Mouse (Mus musculus): Measurements from ENCODE around the gene Selenom.

Gene Selenom

GRCm38 (mm10) chr11:3548564-3549295, 34.2 kb downstream of the Selenom start:
- DNase-seq (ENCODE audit: low spot score in 2 of 2): no peak

GRCm38 (mm10) chr11:3549791-3550190, 35.3 kb downstream of the Selenom start:
- no peak for DNase-seq (ENCODE audit: low spot score in 2 of 2)

GRCm38 (mm10) chr11:3554976-3555375, 40.5 kb downstream of the Selenom start:
- DNase-seq (ENCODE audit: low spot score in 2 of 2): no peak

- no peak for DNase-seq (ENCODE audit: low spot score in 2 of 2)
Measured at GRCm38 (mm10) chr11:3557852-3558251, 43.4 kb downstream of the Selenom start.

GRCm38 (mm10) chr11:3560202-3560601, 45.7 kb downstream of the Selenom start:
- DNase-seq (ENCODE audit: low spot score in 2 of 2): no peak

GRCm38 (mm10) chr11:3563853-3564252, 49.4 kb downstream of the Selenom start:
- no peak for DNase-seq (ENCODE audit: low spot score in 2 of 2)

- DNase-seq (ENCODE audit: low spot score in 2 of 2): no peak
Measured at GRCm38 (mm10) chr11:3564451-3564850, 50.0 kb downstream of the Selenom start.

GRCm38 (mm10) chr11:3566018-3566417, 51.5 kb downstream of the Selenom start:
- DNase-seq (ENCODE audit: low spot score in 2 of 2): peak; percentile 31 to 35

All from right cerebral cortex, postnatal 10 days (tissue).